Mouse (Mus musculus): Measurements from ENCODE around the gene Tspan9.

The Tspan9 gene

GRCm38 (mm10) chr6:128099871-128100270, 43.5 kb downstream of the Tspan9 start:
- peak; percentile 44 for DNase-seq

GRCm38 (mm10) chr6:128099190-128099589, 44.2 kb downstream of the Tspan9 start:
- peak; percentile 50 for DNase-seq

GRCm38 (mm10) chr6:128096521-128096920, 46.9 kb downstream of the Tspan9 start:
- no peak for DNase-seq

- DNase-seq: no peak
Observed at GRCm38 (mm10) chr6:128095906-128096305, 47.5 kb downstream of the Tspan9 start.

GRCm38 (mm10) chr6:128095131-128095530, 48.3 kb downstream of the Tspan9 start:
- no peak for DNase-seq

- DNase-seq: no peak
Observed at GRCm38 (mm10) chr6:128093856-128094628, 49.4 kb downstream of the Tspan9 start.

GRCm38 (mm10) chr6:128092621-128093020, 50.8 kb downstream of the Tspan9 start:
- DNase-seq: peak; percentile 57

GRCm38 (mm10) chr6:128091833-128092166, 51.6 kb downstream of the Tspan9 start:
- no peak for DNase-seq

- peak; percentile 37 for DNase-seq
Observed at GRCm38 (mm10) chr6:128090985-128091832, 52.2 kb downstream of the Tspan9 start.

- DNase-seq: peak; percentile 74
Observed at GRCm38 (mm10) chr6:128089770-128090702, 53.4 kb downstream of the Tspan9 start.

GRCm38 (mm10) chr6:128088746-128089523, 54.5 kb downstream of the Tspan9 start:
- DNase-seq: no peak

GRCm38 (mm10) chr6:128085488-128086066, 57.8 kb downstream of the Tspan9 start:
- no peak for DNase-seq

- no peak for DNase-seq
Observed at GRCm38 (mm10) chr6:128083305-128083704, 60.1 kb downstream of the Tspan9 start.

- DNase-seq: no peak
Observed at GRCm38 (mm10) chr6:128081781-128082180, 61.6 kb downstream of the Tspan9 start.

GRCm38 (mm10) chr6:128081293-128081692, 62.1 kb downstream of the Tspan9 start:
- no peak for DNase-seq

GRCm38 (mm10) chr6:128079576-128080224, 63.7 kb downstream of the Tspan9 start:
- no peak for DNase-seq

- no peak for DNase-seq
Observed at GRCm38 (mm10) chr6:128078508-128078907, 64.9 kb downstream of the Tspan9 start.

- peak; percentile 60 for DNase-seq
Observed at GRCm38 (mm10) chr6:128076104-128077020, 67.0 kb downstream of the Tspan9 start.

- DNase-seq: peak; percentile 32
Observed at GRCm38 (mm10) chr6:128075453-128076003, 67.9 kb downstream of the Tspan9 start.
